Mouse (Mus musculus): Measurements from ENCODE around the gene Ift88.

DNA sequence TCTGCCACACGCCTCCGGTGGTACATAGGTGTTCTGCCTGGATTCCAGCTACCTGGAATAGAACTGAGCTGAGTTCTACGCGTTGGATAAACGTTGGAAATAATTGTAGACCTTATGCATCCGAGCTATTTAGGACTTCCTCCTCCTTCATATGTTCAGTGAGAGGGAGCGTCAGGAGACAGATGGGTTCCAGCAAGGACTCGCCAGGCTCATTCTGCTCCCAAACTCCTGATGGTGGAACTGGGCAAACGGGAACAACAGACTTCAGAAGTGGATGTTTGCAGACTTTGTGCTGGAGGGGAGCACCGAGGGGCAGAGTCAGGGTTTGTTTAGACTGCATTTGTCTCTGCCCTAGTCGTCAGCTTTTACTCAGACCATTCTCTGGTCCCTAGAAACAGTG lies 116.8 kb downstream of the Ift88 start:
- TF ChIP-seq CTCF (IDR thresholded peaks at IDR 0.05; ENCODE audit: low read depth) (no peak), EP300 (IDR thresholded peaks at IDR 0.05; ENCODE audit: low read depth) (no peak)
